Mouse (Mus musculus): Measurements from ENCODE around the gene Aacs. TPM values are rescaled to one million over a fixed set of nuclear protein-coding genes. Genes with fewer than 3 reads are reported as not detected.
"Not testable (repeated sequence)": the region's sequence is repeated elsewhere in the genome, so short reads cannot be mapped to it uniquely, and the experiment has no call there.

Aacs gene
- total RNA-seq, 2 experiments from 2014 or later, result 43.7 to 48.0 TPM

- DNase-seq (ENCODE audit: extremely low spot score in 1 of 2, low spot score in 2 of 2), result no peak
- H3K4me3 ChIP-seq, result no peak overlapping the region
- no peak overlapping the region for H3K27ac ChIP-seq
- intact Hi-C loops (cut with DNase I), result no loop called here
- TF ChIP-seq CTCF (IDR thresholded peaks at IDR 0.05), result no peak
Measured at GRCm38 (mm10) chr5:125485031-125485778, 9.6 kb downstream of the Aacs start.

- intact Hi-C loops (cut with DNase I), result no loop called here
- Histone ChIP-seq H3K27ac (no peak overlapping the region), H3K4me3 (no peak overlapping the region)
- no peak for DNase-seq (ENCODE audit: extremely low spot score in 1 of 2, low spot score in 2 of 2)
- no peak for TF ChIP-seq CTCF (IDR thresholded peaks at IDR 0.05)
Measured at GRCm38 (mm10) chr5:125486088-125486487, 10.5 kb downstream of the Aacs start.

- no peak for TF ChIP-seq CTCF (IDR thresholded peaks at IDR 0.05)
- DNase-seq (ENCODE audit: extremely low spot score in 1 of 2, low spot score in 2 of 2), result no peak
- intact Hi-C loops (cut with DNase I), result no loop called here
- Histone ChIP-seq H3K4me3 (no peak overlapping the region), H3K27ac (no peak overlapping the region)
Measured at GRCm38 (mm10) chr5:125487375-125488115, 11.9 kb downstream of the Aacs start.

- no peak overlapping the region for H3K4me3 ChIP-seq
- intact Hi-C loops (cut with DNase I), result no loop called here
- TF ChIP-seq CTCF (IDR thresholded peaks at IDR 0.05), result peak; percentile 41
- DNase-seq (ENCODE audit: extremely low spot score in 1 of 2, low spot score in 2 of 2), result no peak
- no peak overlapping the region for H3K27ac ChIP-seq
Measured at GRCm38 (mm10) chr5:125488116-125488455, 12.5 kb downstream of the Aacs start.

- intact Hi-C loops (cut with DNase I); H3K4me3 ChIP-seq; DNase-seq (ENCODE audit: extremely low spot score in 1 of 2, low spot score in 2 of 2); H3K27ac ChIP-seq: not testable (repeated sequence)
- TF ChIP-seq CTCF (IDR thresholded peaks at IDR 0.05), result peak; percentile 5; the same call in 1 of the 2 replicates
Measured at GRCm38 (mm10) chr5:125488953-125489352, 13.3 kb downstream of the Aacs start.

GRCm38 (mm10) chr5:125491107-125491506, 15.5 kb downstream of the Aacs start:
- Histone ChIP-seq H3K4me3 (no peak overlapping the region), H3K27ac (no peak overlapping the region)
- no peak for TF ChIP-seq CTCF (IDR thresholded peaks at IDR 0.05)
- intact Hi-C loops (cut with DNase I), result no loop called here
- DNase-seq (ENCODE audit: extremely low spot score in 1 of 2, low spot score in 2 of 2), result no peak

GRCm38 (mm10) chr5:125492379-125493092, 16.9 kb downstream of the Aacs start:
- intact Hi-C loops (cut with DNase I), result no loop called here
- no peak overlapping the region for H3K27ac ChIP-seq
- no peak for DNase-seq (ENCODE audit: extremely low spot score in 1 of 2, low spot score in 2 of 2)
- TF ChIP-seq CTCF (IDR thresholded peaks at IDR 0.05), result no peak
- H3K4me3 ChIP-seq, result no peak overlapping the region

GRCm38 (mm10) chr5:125493093-125493423, 17.4 kb downstream of the Aacs start:
- intact Hi-C loops (cut with DNase I), result no loop called here
- no peak for DNase-seq (ENCODE audit: extremely low spot score in 1 of 2, low spot score in 2 of 2)
- no peak overlapping the region for H3K4me3 ChIP-seq
- TF ChIP-seq CTCF (IDR thresholded peaks at IDR 0.05), result no peak
- H3K27ac ChIP-seq, result no peak overlapping the region

GRCm38 (mm10) chr5:125495655-125496054, 20.0 kb downstream of the Aacs start:
- no peak overlapping the region for H3K27ac ChIP-seq
- H3K4me3 ChIP-seq, result no peak overlapping the region
- TF ChIP-seq CTCF (IDR thresholded peaks at IDR 0.05), result no peak
- intact Hi-C loops (cut with DNase I), result no loop called here
- DNase-seq (ENCODE audit: extremely low spot score in 1 of 2, low spot score in 2 of 2), result no peak

- TF ChIP-seq CTCF (IDR thresholded peaks at IDR 0.05), result peak; percentile 81
- Histone ChIP-seq H3K4me3 (no peak overlapping the region), H3K27ac (no peak overlapping the region)
- intact Hi-C loops (cut with DNase I), result no loop called here
- peak; percentile 72 to 80 for DNase-seq (ENCODE audit: extremely low spot score in 1 of 2, low spot score in 2 of 2)
Measured at GRCm38 (mm10) chr5:125497821-125498600, 22.4 kb downstream of the Aacs start.

GRCm38 (mm10) chr5:125501505-125501904, 25.9 kb downstream of the Aacs start:
- no peak for DNase-seq (ENCODE audit: extremely low spot score in 1 of 2, low spot score in 2 of 2)
- intact Hi-C loops (cut with DNase I), result no loop called here
- no peak for TF ChIP-seq CTCF (IDR thresholded peaks at IDR 0.05)
- H3K27ac ChIP-seq, result no peak overlapping the region
- H3K4me3 ChIP-seq, result no peak overlapping the region
